Mouse (Mus musculus) small intestine, adult 2 months (tissue): ENCODE measurements around the gene Syngr1. TPM values are rescaled to one million over a fixed set of nuclear protein-coding genes. Genes with fewer than 3 reads are reported as not detected.

Experiments used
- H3K27ac ChIP-seq: fragments of 200-500 bp; 2 replicates; pipeline ENCODE4 v1.5.1; 2012; ENCODE audit warnings: low read depth, low read length, control low read depth, inconsistent platforms; ENCODE audit not compliant: insufficient read depth
- H3K27me3 ChIP-seq: fragments of 200-500 bp; 2 replicates; pipeline ENCODE4 v1.6.1; 2012; ENCODE audit warnings: mild to moderate bottlenecking, moderate library complexity, low read length, inconsistent platforms; ENCODE audit not compliant: control insufficient read depth, insufficient read depth
- H3K36me3 ChIP-seq: fragments of 200-500 bp; 2 replicates; pipeline ENCODE4 v1.6.1; 2012; ENCODE audit warnings: mild to moderate bottlenecking, low read length, control low read depth, inconsistent platforms; ENCODE audit not compliant: control insufficient read depth, insufficient read depth
- H3K4me1 ChIP-seq: fragments of 200-500 bp; 2 replicates; pipeline ENCODE4 v1.6.1; 2012; ENCODE audit warnings: low read length, inconsistent platforms, mixed read lengths; ENCODE audit not compliant: control insufficient read depth, insufficient read depth, insufficient read length
- H3K4me3 ChIP-seq: fragments of 200-500 bp; 2 replicates; pipeline ENCODE4 v1.5.1; 2012; ENCODE audit warnings: low read depth, mild to moderate bottlenecking, control low read depth, inconsistent platforms, low read length, moderate library complexity
- CTCF ChIP-seq: fragments of 200-500 bp; IDR thresholded peaks from 2 replicates; pipeline ENCODE4 v1.5.1; 2012; ENCODE audit warnings: low read depth, mild to moderate bottlenecking, control low read depth, inconsistent platforms, low read length, moderate library complexity, mixed read lengths; ENCODE audit not compliant: insufficient replicate concordance, insufficient read length; ENCODE audit errors: extremely low read depth
- POLR2A ChIP-seq: fragments of 200-500 bp; IDR thresholded peaks from 2 replicates; pipeline ENCODE4 v1.6.1; 2012; ENCODE audit warnings: low read depth, mild to moderate bottlenecking, control low read depth, inconsistent platforms, low read length, moderate library complexity
- WGBS: fragments of 180-500 bp; shearing (Covaris S2); methylation state at CpG from one replicate; pipeline ENCODE4 v1.1.7; 2018; 5-methylcytosine and 5-hydroxymethylcytosine counted together
- polyA plus RNA-seq: library from polyadenylated mRNA; depleted of rRNA; stranded (reverse); fragments of >200 nt; gene quantifications from 2 replicates; pipeline ENCODE4 v1.2.3, GENCODE M21; 2012

Syngr1 gene
- polyA plus RNA-seq, 1 experiment = 13.4 TPM

- no peak for TF ChIP-seq POLR2A
- TF ChIP-seq CTCF = no peak
- Histone ChIP-seq H3K27ac (0 out of 2 replicates have a peak overlapping the region, but pooled peaks have one; percentile 70), H3K36me3 (peaks cover 44% of the 10 kb centered on the region), H3K27me3 (no peaks in the 10 kb centered on the region), H3K4me1 (peaks cover 7% of the 10 kb centered on the region; the same call in 1 of the 2 replicates), H3K4me3 (peak overlapping the region; percentile 69)
- WGBS = 5% methylated on average over 11 of the region's 11 CpGs
Measured at GRCm38 (mm10) chr15:80081801-80082546, 9.2 kb upstream of the Syngr1 start.

DNA sequence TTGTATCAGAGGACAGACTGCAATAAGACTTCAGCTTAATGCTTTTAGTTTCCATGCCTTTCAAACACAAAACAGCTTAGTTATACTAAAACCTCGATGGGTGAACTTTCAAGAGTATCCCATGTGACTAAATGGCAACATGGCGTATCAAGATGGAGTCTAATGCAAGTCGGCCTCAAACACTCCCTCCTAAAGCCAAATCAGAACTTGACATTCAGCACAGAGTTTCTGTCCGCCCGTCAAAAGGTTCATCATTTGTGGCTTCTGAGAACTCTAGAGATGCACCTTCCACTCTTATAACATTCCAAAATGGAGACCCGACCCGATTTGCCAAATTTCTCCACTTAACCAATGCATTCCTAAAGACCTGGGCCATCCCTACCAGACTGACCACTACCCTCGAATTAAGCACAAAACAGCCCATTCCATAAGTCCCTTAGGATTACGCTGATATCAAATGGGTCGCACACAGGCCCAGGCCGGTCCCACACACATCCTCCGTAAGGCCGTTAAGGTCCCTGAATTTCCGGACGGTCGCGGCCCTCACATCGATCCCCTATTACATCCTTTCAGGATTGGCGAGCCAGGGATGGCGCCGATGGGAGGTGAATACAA, 8.4 kb upstream of the Syngr1 start:
- H3K4me3 ChIP-seq = peak overlapping the region; percentile 69
- TF ChIP-seq POLR2A (no peak), CTCF (no peak)
- under 1% methylated on average over 21 of the region's 21 CpGs for WGBS
- peaks cover 7% of the 10 kb centered on the region; the same call in 1 of the 2 replicates for H3K4me1 ChIP-seq
- no peaks in the 10 kb centered on the region for H3K27me3 ChIP-seq
- H3K36me3 ChIP-seq = peaks cover 38% of the 10 kb centered on the region
- peak overlapping the region; percentile 70 for H3K27ac ChIP-seq

GRCm38 (mm10) chr15:80083276-80083731, 7.8 kb upstream of the Syngr1 start:
- peak overlapping the region; percentile 89 for H3K27ac ChIP-seq
- under 1% methylated on average over 30 of the region's 30 CpGs for WGBS

GRCm38 (mm10) chr15:80083740-80084139, 7.4 kb upstream of the Syngr1 start:
- H3K4me3 ChIP-seq = peak overlapping the region; percentile 69
- H3K36me3 ChIP-seq = peaks cover 29% of the 10 kb centered on the region
- peaks cover 7% of the 10 kb centered on the region; the same call in 1 of the 2 replicates for H3K4me1 ChIP-seq
- H3K27me3 ChIP-seq = no peaks in the 10 kb centered on the region
- WGBS = under 1% methylated on average over 12 of the region's 12 CpGs
- TF ChIP-seq POLR2A = no peak
- H3K27ac ChIP-seq = peak overlapping the region; percentile 89

More at GRCm38 (mm10) chr15:80083276-80083731, 7.8 kb upstream of the Syngr1 start:
- Histone ChIP-seq H3K4me3 (peak overlapping the region; percentile 69), H3K36me3 (peaks cover 33% of the 10 kb centered on the region), H3K4me1 (peaks cover 7% of the 10 kb centered on the region; the same call in 1 of the 2 replicates), H3K27me3 (no peaks in the 10 kb centered on the region)
- peak; percentile 100 for TF ChIP-seq POLR2A
- no peak for TF ChIP-seq CTCF

DNA sequence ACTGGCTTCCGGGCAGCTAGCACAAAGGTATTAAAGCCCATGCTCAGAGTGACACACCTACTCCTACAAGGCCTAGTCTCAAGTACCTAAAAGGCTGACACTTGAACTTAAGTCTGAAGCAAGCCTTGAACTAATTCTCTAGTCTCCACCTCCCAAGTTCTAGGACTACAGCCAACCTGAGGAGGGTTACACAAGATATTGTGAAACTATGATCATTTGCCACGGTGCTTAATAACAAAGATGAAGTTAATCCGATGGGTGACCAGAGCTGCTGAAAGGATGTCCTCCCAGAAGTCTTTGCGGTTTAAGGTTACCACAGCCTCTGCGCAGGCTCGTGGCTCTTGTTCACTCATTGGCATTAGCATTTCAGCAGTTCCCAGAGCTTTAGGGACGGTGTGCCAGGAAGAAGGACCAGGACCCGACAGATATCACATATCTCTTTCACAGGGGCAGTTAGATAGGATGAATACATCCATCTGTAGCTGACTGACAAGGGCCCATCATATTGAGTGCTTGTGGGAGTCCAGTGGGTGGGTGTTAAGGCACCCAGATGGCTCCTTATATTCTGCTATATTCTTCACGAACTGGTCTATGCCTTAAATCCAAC, 3.6 kb upstream of the Syngr1 start:
- WGBS = 86% methylated on average over 9 of the region's 9 CpGs
- no peaks in the 10 kb centered on the region for H3K36me3 ChIP-seq
- peaks cover 5% of the 10 kb centered on the region; the same call in 1 of the 2 replicates for H3K4me1 ChIP-seq
- no peak for TF ChIP-seq POLR2A
- TF ChIP-seq CTCF = no peak
- no peak overlapping the region for H3K27ac ChIP-seq
- no peak overlapping the region for H3K4me3 ChIP-seq
- peaks cover 11% of the 10 kb centered on the region for H3K27me3 ChIP-seq

GRCm38 (mm10) chr15:80088637-80089036, 2.5 kb upstream of the Syngr1 start:
- Histone ChIP-seq H3K4me1 (peaks cover 5% of the 10 kb centered on the region; the same call in 1 of the 2 replicates), H3K4me3 (no peak overlapping the region), H3K27ac (no peak overlapping the region), H3K36me3 (no peaks in the 10 kb centered on the region), H3K27me3 (peaks cover 11% of the 10 kb centered on the region)
- TF ChIP-seq CTCF (peak; percentile 93), POLR2A (no peak)
- WGBS = 35% methylated on average over 4 of the region's 4 CpGs

DNA sequence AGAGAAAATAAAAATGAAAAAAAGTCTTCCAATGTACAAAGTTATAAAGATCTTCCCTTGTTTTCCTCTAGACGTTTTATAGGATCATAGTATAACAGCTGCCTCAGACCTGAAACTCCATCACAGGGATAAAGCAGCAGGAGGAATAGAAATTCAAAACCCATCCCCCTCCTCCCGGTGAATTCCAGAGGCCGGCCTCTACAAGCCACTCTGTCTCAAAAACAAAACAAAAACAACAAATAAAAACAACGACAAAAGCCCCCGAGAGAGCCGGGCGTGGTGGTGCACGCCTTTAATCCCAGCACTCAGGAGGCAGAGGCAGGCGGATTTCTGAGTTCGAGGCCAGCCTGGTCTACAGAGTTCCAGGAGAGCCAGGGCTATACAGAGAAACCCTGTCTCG, 979 bp upstream of the Syngr1 start:
- Histone ChIP-seq H3K27me3 (peaks cover 11% of the 10 kb centered on the region), H3K27ac (no peak overlapping the region), H3K36me3 (no peaks in the 10 kb centered on the region), H3K4me1 (peaks cover 5% of the 10 kb centered on the region; the same call in 1 of the 2 replicates), H3K4me3 (no peak overlapping the region)
- 77% methylated on average over 11 of the region's 11 CpGs for WGBS
- TF ChIP-seq POLR2A (no peak), CTCF (no peak)
